Mouse (Mus musculus) midbrain, embryonic 14.5 days (tissue): Measurements from ENCODE around the gene Sptbn1. TPM values are rescaled to one million over a fixed set of nuclear protein-coding genes. Genes with fewer than 3 reads are reported as not detected.

Experiments
- ATAC-seq: fragments of 200-750 bp; cut with Nextera tagmentation; 2 replicates; pipeline ENCODE4 v1.8.0; 2017; ENCODE audit warnings: moderate number of reproducible peaks, moderate library complexity; ENCODE audit not compliant: low FRiP score, low TSS enrichment
- DNase-seq: peaks from one replicate; pipeline ENCODE4 v3.0.0-alpha.2; 2015
- H3K27ac ChIP-seq: fragments of 300-500 bp; sonication (generic); replicated peaks from 2 replicates; pipeline ENCODE4 v1.5.1; 2014; ENCODE audit warnings: mild to moderate bottlenecking, low read depth, low read length, moderate library complexity
- H3K27me3 ChIP-seq: fragments of 300-500 bp; sonication (generic); 2 replicates; pipeline ENCODE4 v1.6.1; 2014; ENCODE audit warnings: low read length, control low read depth, mixed read lengths; ENCODE audit not compliant: control insufficient read depth, insufficient read depth
- H3K36me3 ChIP-seq: fragments of 300-500 bp; sonication (generic); 2 replicates; pipeline ENCODE4 v1.6.1; 2014; ENCODE audit warnings: low read length, control low read depth; ENCODE audit not compliant: control insufficient read depth, insufficient read depth
- H3K4me1 ChIP-seq: fragments of 300-500 bp; sonication (generic); 2 replicates; pipeline ENCODE4 v1.6.1; 2014; ENCODE audit warnings: mild to moderate bottlenecking, antibody characterized with exemption, low read length, control low read depth; ENCODE audit not compliant: control insufficient read depth, insufficient read depth
- H3K4me2 ChIP-seq: fragments of 300-500 bp; sonication (generic); 2 replicates; pipeline ENCODE4 v1.6.1; 2014; ENCODE audit warnings: mild to moderate bottlenecking, low read length, moderate library complexity
- H3K4me3 ChIP-seq: fragments of 300-500 bp; sonication (generic); replicated peaks from 2 replicates; pipeline ENCODE4 v1.5.1; 2014; ENCODE audit warnings: low read depth, low read length
- H3K9ac ChIP-seq: fragments of 300-500 bp; sonication (generic); replicated peaks from 2 replicates; pipeline ENCODE4 v1.6.1; 2014; ENCODE audit warnings: mild to moderate bottlenecking, low read length, moderate library complexity
- H3K9me3 ChIP-seq: fragments of 300-500 bp; sonication (generic); 2 replicates; pipeline ENCODE4 v1.6.1; 2016; ENCODE audit warnings: low read length, control low read depth, mixed read lengths; ENCODE audit not compliant: control insufficient read depth
- WGBS: fragments of 180-500 bp; shearing (Covaris S2); extraction: QIAGEN DNeasy Blood & Tissue Kit; methylation state at CpG from one replicate; pipeline ENCODE4 v1.1.7; 2014; 5-methylcytosine and 5-hydroxymethylcytosine counted together
- polyA plus RNA-seq: library from polyadenylated mRNA; unstranded; fragments of >200 nt; fragmentation: Nextera tagmentation; extraction: Ambion mirVana; gene quantifications from 2 replicates; pipeline ENCODE4 v1.2.1, GENCODE M21; 2014

The Sptbn1 gene
- polyA plus RNA-seq, 1 experiment from 2014 or later = 181 TPM

DNA sequence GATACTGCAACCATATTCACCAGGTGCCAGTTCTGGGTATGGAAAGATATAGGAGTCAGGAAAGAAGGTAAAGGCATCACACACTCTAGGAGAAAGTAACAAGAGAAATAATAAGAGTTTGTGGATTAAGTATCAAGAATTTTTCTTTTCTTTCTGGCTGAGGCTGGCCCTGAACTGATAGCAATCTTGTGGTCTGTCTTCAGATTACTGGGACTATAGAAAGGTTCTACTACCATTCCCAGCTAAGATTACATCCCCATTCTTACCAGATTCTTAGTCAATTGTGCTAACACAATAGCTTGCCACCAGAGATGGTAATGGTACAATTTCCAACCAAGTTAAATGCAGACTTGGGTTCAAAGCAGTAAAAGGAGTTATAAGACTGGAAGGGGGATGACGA lies 104.1 kb downstream of the Sptbn1 start:
- Histone ChIP-seq H3K36me3 (peaks cover 6% of the 10 kb centered on the region; the same call in 1 of the 2 replicates), H3K27me3 (no peaks in the 10 kb centered on the region), H3K4me2 (no peak overlapping the region), H3K27ac (no peak overlapping the region), H3K4me1 (0 out of 2 replicates have a peak, but pooled peaks cover 7% of the 10 kb centered on the region), H3K9me3 (no peaks in the 10 kb centered on the region), H3K9ac (no peak overlapping the region), H3K4me3 (no peak overlapping the region)
- DNase-seq = no peak
- ATAC-seq = no peak
- WGBS = 75% methylated on average over 1 of the region's 1 CpGs

DNA sequence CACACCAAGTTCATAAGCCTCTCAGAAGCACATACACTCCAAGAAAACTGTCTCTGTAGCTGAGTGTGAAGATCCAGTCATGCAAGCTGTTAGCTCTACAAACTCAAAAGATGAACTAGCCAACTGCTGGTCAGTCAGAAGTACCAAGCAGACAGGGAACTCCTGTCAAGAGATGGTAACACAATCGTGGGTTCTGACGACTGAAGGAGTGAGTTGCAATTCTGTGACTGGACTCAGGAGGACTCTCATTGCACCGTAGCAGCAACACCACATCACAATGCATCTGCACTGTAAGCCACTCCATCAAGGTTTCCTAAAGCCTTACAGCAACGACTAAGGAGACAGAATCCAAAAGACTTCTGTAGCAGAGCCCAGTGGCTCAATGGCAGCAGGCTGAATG lies 104.9 kb downstream of the Sptbn1 start:
- no peak for ATAC-seq
- WGBS = 90% methylated on average over 4 of the region's 4 CpGs

GRCm38 (mm10) chr11:30161744-30162143 lies 106.2 kb downstream of the Sptbn1 start:
- ATAC-seq (no peak), DNase-seq (no peak)
- Histone ChIP-seq H3K27ac (peak overlapping the region; percentile 46), H3K4me2 (no peak overlapping the region), H3K4me1 (0 out of 2 replicates have a peak, but pooled peaks cover 7% of the 10 kb centered on the region), H3K4me3 (no peak overlapping the region), H3K36me3 (peaks cover 16% of the 10 kb centered on the region; the same call in 1 of the 2 replicates), H3K9me3 (no peaks in the 10 kb centered on the region), H3K27me3 (no peaks in the 10 kb centered on the region), H3K9ac (no peak overlapping the region)
- WGBS = 84% methylated on average over 1 of the region's 1 CpGs

More for the DNA sequence above, 104.9 kb downstream of the Sptbn1 start:
- Histone ChIP-seq H3K9ac (no peak overlapping the region), H3K4me2 (no peak overlapping the region), H3K4me3 (no peak overlapping the region), H3K27ac (no peak overlapping the region), H3K9me3 (no peaks in the 10 kb centered on the region), H3K27me3 (no peaks in the 10 kb centered on the region), H3K4me1 (0 out of 2 replicates have a peak, but pooled peaks cover 7% of the 10 kb centered on the region), H3K36me3 (peaks cover 14% of the 10 kb centered on the region; the same call in 1 of the 2 replicates)
- no peak for DNase-seq

DNA sequence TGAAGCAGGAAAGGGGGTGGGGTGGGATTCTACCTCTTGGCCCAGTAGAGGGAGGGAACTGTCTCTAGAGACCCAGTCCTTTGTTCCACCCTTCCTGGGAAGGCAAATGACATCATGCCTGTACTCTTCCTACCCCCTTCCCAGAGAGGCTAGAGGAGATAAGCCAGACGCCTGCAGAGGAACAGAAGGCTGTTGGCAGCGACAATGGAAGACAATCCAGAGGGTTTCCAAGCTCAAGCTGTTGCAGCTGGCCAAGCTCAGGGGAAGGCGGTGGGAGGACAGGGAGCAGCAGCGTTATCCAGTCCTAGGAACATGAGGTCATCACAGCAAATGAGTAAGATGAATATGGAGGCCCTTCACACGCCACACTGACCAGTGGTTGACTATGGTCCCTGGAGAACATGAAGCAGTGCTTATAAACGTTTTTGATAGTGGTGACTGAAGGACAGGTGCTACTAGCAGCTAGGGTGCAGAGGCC lies 106.8 kb downstream of the Sptbn1 start:
- Histone ChIP-seq H3K4me2 (no peak overlapping the region), H3K9me3 (no peaks in the 10 kb centered on the region), H3K27ac (peak overlapping the region; percentile 46), H3K9ac (no peak overlapping the region), H3K27me3 (no peaks in the 10 kb centered on the region), H3K4me1 (0 out of 2 replicates have a peak, but pooled peaks cover 7% of the 10 kb centered on the region), H3K4me3 (no peak overlapping the region), H3K36me3 (peaks cover 16% of the 10 kb centered on the region; the same call in 1 of the 2 replicates)
- ATAC-seq (0 out of 2 replicates have a peak, but pooled peaks have one; percentile 38), DNase-seq (peak; percentile 38)
- 23% methylated on average over 6 of the region's 6 CpGs for WGBS

- Histone ChIP-seq H3K4me2 (no peak overlapping the region), H3K4me1 (0 out of 2 replicates have a peak, but pooled peaks cover 7% of the 10 kb centered on the region), H3K9ac (no peak overlapping the region), H3K36me3 (peaks cover 16% of the 10 kb centered on the region; the same call in 1 of the 2 replicates), H3K27ac (no peak overlapping the region), H3K9me3 (no peaks in the 10 kb centered on the region), H3K27me3 (no peaks in the 10 kb centered on the region), H3K4me3 (no peak overlapping the region)
- DNase-seq = no peak
- WGBS = 65% methylated on average over 4 of the region's 4 CpGs
- no peak for ATAC-seq
Measured at GRCm38 (mm10) chr11:30160625-30161172, 107.3 kb downstream of the Sptbn1 start.

DNA sequence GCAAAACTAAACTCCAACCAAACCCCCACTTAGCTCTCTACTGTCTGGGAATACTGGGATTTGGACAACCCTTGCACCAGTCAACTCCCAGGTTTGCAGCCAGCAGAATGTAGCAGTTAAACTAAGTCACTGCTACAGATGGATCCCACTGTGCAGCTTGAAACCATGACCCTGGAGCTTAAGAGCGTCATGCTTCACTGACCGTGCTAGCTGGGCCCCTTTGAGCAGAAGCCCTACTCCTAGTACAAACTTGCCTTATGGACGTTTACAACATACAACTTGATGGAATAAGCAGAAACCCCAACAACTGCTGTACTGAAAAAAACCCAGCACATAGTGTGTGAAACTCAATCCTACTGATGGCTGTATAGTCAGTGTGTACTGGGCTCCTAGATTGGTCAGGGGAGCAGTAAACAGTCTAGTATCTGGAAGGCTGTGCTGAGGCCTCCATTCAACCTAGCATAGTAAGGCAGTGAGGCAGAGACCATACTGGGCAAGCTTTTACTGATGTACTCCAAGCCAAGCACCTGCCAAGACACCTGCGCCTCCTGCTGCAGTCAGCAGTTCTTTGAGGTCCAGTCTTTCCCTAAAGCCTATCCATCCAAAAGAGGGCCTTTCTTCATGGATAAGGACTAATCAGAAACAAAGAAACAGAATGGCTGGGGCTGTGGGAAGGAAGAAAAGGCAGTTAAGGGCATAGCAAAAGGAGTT lies 108.3 kb downstream of the Sptbn1 start:
- Histone ChIP-seq H3K27me3 (no peaks in the 10 kb centered on the region), H3K4me1 (0 out of 2 replicates have a peak, but pooled peaks cover 7% of the 10 kb centered on the region), H3K9me3 (no peaks in the 10 kb centered on the region), H3K9ac (no peak overlapping the region), H3K4me3 (no peak overlapping the region), H3K36me3 (peaks cover 16% of the 10 kb centered on the region; the same call in 1 of the 2 replicates), H3K27ac (no peak overlapping the region), H3K4me2 (no peak overlapping the region)
- WGBS = 64% methylated on average over 4 of the region's 4 CpGs
- DNase-seq (no peak), ATAC-seq (no peak)

DNA sequence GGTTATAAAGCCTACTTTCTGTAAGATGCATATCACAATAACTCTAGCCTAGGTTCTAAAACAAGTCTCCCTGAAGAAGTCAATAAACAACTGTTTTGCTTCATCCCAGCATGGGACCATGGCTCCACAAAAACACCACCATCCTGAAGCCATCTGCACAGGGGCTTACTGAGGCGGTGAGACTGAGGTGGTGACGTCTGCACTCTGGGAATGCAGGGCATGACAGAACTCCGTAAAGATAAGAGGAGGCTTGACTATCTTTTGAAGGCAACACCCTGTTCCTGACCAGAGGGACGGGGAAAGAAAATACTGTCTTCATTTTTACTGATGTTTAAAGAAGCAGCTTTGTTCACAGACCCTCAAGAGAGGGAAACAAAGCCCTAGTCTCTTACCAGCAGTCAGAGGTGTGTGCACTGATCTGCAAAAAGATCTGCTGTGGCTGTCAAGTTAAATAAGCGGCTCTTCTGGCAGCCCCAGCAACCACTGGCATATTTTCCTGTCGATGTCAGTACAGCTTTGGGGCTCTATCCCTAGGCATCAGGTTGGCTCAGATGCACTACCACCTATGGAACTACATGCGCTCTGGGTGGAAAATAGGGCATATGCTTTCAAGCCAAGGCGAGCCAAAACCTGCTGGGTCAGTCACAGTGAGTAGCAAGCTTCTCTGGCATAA lies 109.8 kb downstream of the Sptbn1 start:
- Histone ChIP-seq H3K9ac (no peak overlapping the region), H3K4me3 (no peak overlapping the region), H3K36me3 (peaks cover 28% of the 10 kb centered on the region), H3K27me3 (no peaks in the 10 kb centered on the region), H3K4me2 (no peak overlapping the region), H3K4me1 (0 out of 2 replicates have a peak, but pooled peaks cover 7% of the 10 kb centered on the region), H3K27ac (0 out of 2 replicates have a peak overlapping the region, but pooled peaks have one; percentile 15), H3K9me3 (no peaks in the 10 kb centered on the region)
- ATAC-seq (no peak), DNase-seq (no peak)
- 36% methylated on average over 8 of the region's 8 CpGs for WGBS

- no peaks in the 10 kb centered on the region for H3K27me3 ChIP-seq
- H3K9me3 ChIP-seq = no peaks in the 10 kb centered on the region
- H3K4me3 ChIP-seq = no peak overlapping the region
- no peaks in the 10 kb centered on the region for H3K4me1 ChIP-seq
- peaks cover 44% of the 10 kb centered on the region for H3K36me3 ChIP-seq
- ATAC-seq (no peak), DNase-seq (no peak)
- no peak overlapping the region for H3K9ac ChIP-seq
- H3K27ac ChIP-seq = no peak overlapping the region
- 93% methylated on average over 2 of the region's 2 CpGs for WGBS
- H3K4me2 ChIP-seq = no peak overlapping the region
Measured at GRCm38 (mm10) chr11:30155887-30156286, 112.1 kb downstream of the Sptbn1 start.
